Mouse (Mus musculus) hindbrain, embryonic 16.5 days (tissue): ENCODE measurements around the gene Map4. TPM values are rescaled to one million over a fixed set of nuclear protein-coding genes. Genes with fewer than 3 reads are reported as not detected.

ENCODE experiments used
- ATAC-seq: fragments of 200-750 bp; cut with Nextera tagmentation; 2 replicates; pipeline ENCODE4 v1.8.0; 2017; ENCODE audit warnings: moderate TSS enrichment, moderate library complexity
- H3K27ac ChIP-seq: fragments of 300-500 bp; sonication (generic); 2 replicates; pipeline ENCODE4 v1.5.1; 2014; ENCODE audit warnings: low read depth, mild to moderate bottlenecking, control low read depth, low read length, moderate library complexity
- H3K27me3 ChIP-seq: fragments of 300-500 bp; sonication (generic); replicated peaks from 2 replicates; pipeline ENCODE4 v1.6.1; 2014; ENCODE audit warnings: low read length; ENCODE audit not compliant: control insufficient read depth, insufficient read depth
- H3K36me3 ChIP-seq: fragments of 300-500 bp; sonication (generic); 2 replicates; pipeline ENCODE4 v1.6.1; 2014; ENCODE audit warnings: mild to moderate bottlenecking, low read length, moderate library complexity, mixed read lengths; ENCODE audit not compliant: control insufficient read depth, insufficient read depth
- H3K4me1 ChIP-seq: fragments of 300-500 bp; sonication (generic); 2 replicates; pipeline ENCODE4 v1.6.1; 2014; ENCODE audit warnings: low read depth, low read length; ENCODE audit not compliant: control insufficient read depth, insufficient read depth
- H3K4me2 ChIP-seq: fragments of 300-500 bp; sonication (generic); 2 replicates; pipeline ENCODE4 v1.6.1; 2014; ENCODE audit warnings: mild to moderate bottlenecking, low read length, control low read depth, moderate library complexity
- H3K4me3 ChIP-seq: fragments of 300-500 bp; sonication (generic); 2 replicates; pipeline ENCODE4 v1.5.1; 2014; ENCODE audit warnings: mild to moderate bottlenecking, low read length, control low read depth, moderate library complexity
- H3K9ac ChIP-seq: fragments of 300-500 bp; sonication (generic); 2 replicates; pipeline ENCODE4 v1.6.1; 2014; ENCODE audit warnings: low read depth, mild to moderate bottlenecking, control low read depth, low read length, moderate library complexity
- H3K9me3 ChIP-seq: fragments of 300-500 bp; sonication (generic); 2 replicates; pipeline ENCODE4 v1.6.1; 2014; ENCODE audit warnings: mild to moderate bottlenecking, low read length, moderate library complexity; ENCODE audit not compliant: control insufficient read depth
- whole genome bisulfite sequencing: fragments of 180-500 bp; shearing (Covaris S2); extraction: QIAGEN DNeasy Blood & Tissue Kit; methylation state at CpG from one replicate; pipeline ENCODE4 v1.1.7; 2014; 5-methylcytosine and 5-hydroxymethylcytosine counted together
- polyA plus RNA-seq: library from polyadenylated mRNA; unstranded; fragments of >200 nt; fragmentation: Nextera tagmentation; extraction: Ambion mirVana; gene quantifications from 2 replicates; pipeline ENCODE4 v1.2.1, GENCODE M21; 2015

Map4 gene
- 206 and 219 TPM in 2 replicates for polyA plus RNA-seq

GRCm38 (mm10) chr9:109931257-109932171, at the start of gene Map4:
Map4 (plus strand) TSS chr9:109931460.
- WGBS, result under 1% methylated on average over 88 of the region's 94 CpGs
- Histone ChIP-seq H3K27ac (peak within 1 kb of the TSS; percentile 93), H3K4me2 (peak within 1 kb of the TSS; percentile 86), H3K27me3 (no peaks in the 10 kb centered on the region), H3K9me3 (no peaks in the 10 kb centered on the region), H3K36me3 (no peaks in the 10 kb centered on the region), H3K9ac (peak within 1 kb of the TSS; percentile 81), H3K4me1 (peaks cover 16% of the 10 kb centered on the region), H3K4me3 (peak within 1 kb of the TSS; percentile 69)
- peak; percentile 99 for ATAC-seq

GRCm38 (mm10) chr9:109886259-109886658, 45.0 kb upstream of the Map4 start:
- 90% methylated on average over 4 of the region's 4 CpGs for WGBS
- Histone ChIP-seq H3K4me3 (no peak overlapping the region), H3K4me1 (no peaks in the 10 kb centered on the region), H3K9ac (no peak overlapping the region), H3K9me3 (no peaks in the 10 kb centered on the region), H3K4me2 (no peak overlapping the region), H3K36me3 (peaks cover 51% of the 10 kb centered on the region), H3K27ac (no peak overlapping the region), H3K27me3 (no peaks in the 10 kb centered on the region)
- ATAC-seq, result no peak

GRCm38 (mm10) chr9:109887321-109887720, 43.9 kb upstream of the Map4 start:
- no peaks in the 10 kb centered on the region for H3K27me3 ChIP-seq
- no peak overlapping the region for H3K9ac ChIP-seq
- no peak for ATAC-seq
- no peak overlapping the region for H3K4me3 ChIP-seq
- no peaks in the 10 kb centered on the region for H3K9me3 ChIP-seq
- peaks cover 54% of the 10 kb centered on the region for H3K36me3 ChIP-seq
- no peak overlapping the region for H3K4me2 ChIP-seq
- H3K27ac ChIP-seq, result no peak overlapping the region
- 94% methylated on average over 5 of the region's 5 CpGs for WGBS
- H3K4me1 ChIP-seq, result no peaks in the 10 kb centered on the region

GRCm38 (mm10) chr9:109891501-109891900, 39.8 kb upstream of the Map4 start:
- no peaks in the 10 kb centered on the region for H3K27me3 ChIP-seq
- no peak overlapping the region for H3K27ac ChIP-seq
- H3K4me1 ChIP-seq, result peaks cover 2% of the 10 kb centered on the region
- no peak for ATAC-seq
- peaks cover 39% of the 10 kb centered on the region for H3K36me3 ChIP-seq
- H3K4me3 ChIP-seq, result no peak overlapping the region
- H3K9ac ChIP-seq, result no peak overlapping the region
- no peaks in the 10 kb centered on the region for H3K9me3 ChIP-seq
- no peak overlapping the region for H3K4me2 ChIP-seq
- 93% methylated on average over 8 of the region's 8 CpGs for WGBS

- no peaks in the 10 kb centered on the region for H3K9me3 ChIP-seq
- ATAC-seq, result peak; percentile 43; the same call in 1 of the 2 replicates
- no peak overlapping the region for H3K27ac ChIP-seq
- H3K36me3 ChIP-seq, result peaks cover 34% of the 10 kb centered on the region
- no peak overlapping the region for H3K4me2 ChIP-seq
- no peaks in the 10 kb centered on the region for H3K27me3 ChIP-seq
- no peak overlapping the region for H3K9ac ChIP-seq
- 74% methylated on average over 5 of the region's 5 CpGs for WGBS
- no peak overlapping the region for H3K4me3 ChIP-seq
- peaks cover 2% of the 10 kb centered on the region for H3K4me1 ChIP-seq
These were observed 38.5 kb upstream of the Map4 start for GRCm38 (mm10) chr9:109892651-109893250.

GRCm38 (mm10) chr9:109894413-109895090, 36.7 kb upstream of the Map4 start:
- Histone ChIP-seq H3K9me3 (no peaks in the 10 kb centered on the region), H3K27me3 (no peaks in the 10 kb centered on the region), H3K36me3 (peaks cover 19% of the 10 kb centered on the region), H3K9ac (peak overlapping the region; percentile 57), H3K27ac (0 out of 2 replicates have a peak overlapping the region, but pooled peaks have one; percentile 41), H3K4me1 (peaks cover 2% of the 10 kb centered on the region), H3K4me3 (no peak overlapping the region), H3K4me2 (no peak overlapping the region)
- 36% methylated on average over 6 of the region's 6 CpGs for WGBS
- ATAC-seq, result peak; percentile 89

- H3K36me3 ChIP-seq, result peaks cover 13% of the 10 kb centered on the region
- H3K27ac ChIP-seq, result no peak overlapping the region
- H3K4me3 ChIP-seq, result no peak overlapping the region
- no peak overlapping the region for H3K4me2 ChIP-seq
- 62% methylated on average over 6 of the region's 6 CpGs for WGBS
- H3K4me1 ChIP-seq, result peaks cover 2% of the 10 kb centered on the region
- H3K27me3 ChIP-seq, result no peaks in the 10 kb centered on the region
- no peaks in the 10 kb centered on the region for H3K9me3 ChIP-seq
- H3K9ac ChIP-seq, result no peak overlapping the region
- ATAC-seq, result no peak
These were observed 35.7 kb upstream of the Map4 start for GRCm38 (mm10) chr9:109895593-109895992.

GRCm38 (mm10) chr9:109896253-109897150, 34.8 kb upstream of the Map4 start:
- Histone ChIP-seq H3K4me3 (no peak overlapping the region), H3K9ac (no peak overlapping the region), H3K36me3 (peaks cover 9% of the 10 kb centered on the region), H3K9me3 (no peaks in the 10 kb centered on the region), H3K4me1 (peaks cover 2% of the 10 kb centered on the region), H3K27me3 (no peaks in the 10 kb centered on the region), H3K4me2 (no peak overlapping the region), H3K27ac (no peak overlapping the region)
- ATAC-seq, result no peak
- 89% methylated on average over 8 of the region's 8 CpGs for WGBS
